Mouse (Mus musculus) stomach, embryonic 14.5 days (tissue): ENCODE data around the gene Celsr3. TPM values are rescaled to one million over a fixed set of nuclear protein-coding genes. Genes with fewer than 3 reads are reported as not detected.

ENCODE experiments used
- ATAC-seq: fragments of 200-750 bp; cut with Nextera tagmentation; 2 replicates; pipeline ENCODE4 v1.8.0; 2017; ENCODE audit warnings: low read depth, moderate TSS enrichment; ENCODE audit not compliant: insufficient number of reproducible peaks, insufficient read depth, low FRiP score
- H3K27ac ChIP-seq: fragments of 300-500 bp; sonication (generic); 2 replicates; pipeline ENCODE4 v1.5.1; 2014; ENCODE audit warnings: mild to moderate bottlenecking, low read length, moderate library complexity, mixed read lengths
- H3K27me3 ChIP-seq: fragments of 300-500 bp; sonication (generic); 2 replicates; pipeline ENCODE4 v1.6.1; 2014; ENCODE audit warnings: low read length, control low read depth, mixed read lengths; ENCODE audit not compliant: control insufficient read depth, insufficient read depth
- H3K36me3 ChIP-seq: fragments of 300-500 bp; sonication (generic); 2 replicates; pipeline ENCODE4 v1.6.1; 2014; ENCODE audit warnings: mild to moderate bottlenecking, control low read depth, low read length, moderate library complexity, mixed read lengths; ENCODE audit not compliant: control insufficient read depth, insufficient read depth
- H3K4me1 ChIP-seq: fragments of 300-500 bp; sonication (generic); 2 replicates; pipeline ENCODE4 v1.6.1; 2014; ENCODE audit warnings: low read length, control low read depth, mixed read lengths; ENCODE audit not compliant: control insufficient read depth, insufficient read depth
- H3K4me2 ChIP-seq: fragments of 300-500 bp; sonication (generic); replicated peaks from 2 replicates; pipeline ENCODE4 v1.6.1; 2014; ENCODE audit warnings: low read depth, low read length, control low read depth
- H3K4me3 ChIP-seq: fragments of 300-500 bp; sonication (generic); 2 replicates; pipeline ENCODE4 v1.5.1; 2014; ENCODE audit warnings: low read depth, low read length, control low read depth
- H3K9ac ChIP-seq: fragments of 300-500 bp; sonication (generic); replicated peaks from 2 replicates; pipeline ENCODE4 v1.6.1; 2014; ENCODE audit warnings: low read depth, mild to moderate bottlenecking, control low read depth, low read length, moderate library complexity, mixed read lengths
- H3K9me3 ChIP-seq: fragments of 300-500 bp; sonication (generic); 2 replicates; pipeline ENCODE4 v1.6.1; 2016; ENCODE audit warnings: low read depth, low read length, control low read depth; ENCODE audit not compliant: control insufficient read depth
- WGBS: fragments of 180-500 bp; shearing (Covaris S2); extraction: QIAGEN DNeasy Blood & Tissue Kit; methylation state at CpG from one replicate; pipeline ENCODE4 v1.1.7; 2014; 5-methylcytosine and 5-hydroxymethylcytosine counted together
- polyA plus RNA-seq: library from polyadenylated mRNA; unstranded; fragments of >200 nt; fragmentation: Nextera tagmentation; extraction: Ambion mirVana; gene quantifications from 2 replicates; pipeline ENCODE4 v1.2.1, GENCODE M21; 2014

The Celsr3 gene
- polyA plus RNA-seq, 1 experiment from 2014 or later, result 1.8 TPM

GRCm38 (mm10) chr9:108797477-108797876 lies 28.6 kb upstream of the Celsr3 start:
- Histone ChIP-seq H3K4me2 (no peak overlapping the region), H3K4me1 (peaks cover 18% of the 10 kb centered on the region; the same call in 1 of the 2 replicates), H3K27ac (no peak overlapping the region), H3K36me3 (peaks cover 45% of the 10 kb centered on the region), H3K9ac (no peak overlapping the region), H3K4me3 (no peak overlapping the region), H3K9me3 (no peaks in the 10 kb centered on the region), H3K27me3 (no peaks in the 10 kb centered on the region)
- WGBS, result 90% methylated on average over 7 of the region's 7 CpGs
- ATAC-seq, result no peak

GRCm38 (mm10) chr9:108798508-108799075 lies 27.5 kb upstream of the Celsr3 start:
- Histone ChIP-seq H3K27ac (no peak overlapping the region), H3K27me3 (no peaks in the 10 kb centered on the region), H3K9ac (no peak overlapping the region), H3K4me3 (no peak overlapping the region), H3K4me1 (peaks cover 18% of the 10 kb centered on the region; the same call in 1 of the 2 replicates), H3K36me3 (peaks cover 50% of the 10 kb centered on the region), H3K9me3 (no peaks in the 10 kb centered on the region), H3K4me2 (no peak overlapping the region)
- WGBS, result 80% methylated on average over 5 of the region's 5 CpGs
- no peak for ATAC-seq

GRCm38 (mm10) chr9:108799564-108799963 lies 26.6 kb upstream of the Celsr3 start:
- WGBS, result 81% methylated on average over 3 of the region's 3 CpGs
- Histone ChIP-seq H3K4me3 (no peak overlapping the region), H3K36me3 (peaks cover 55% of the 10 kb centered on the region), H3K27ac (no peak overlapping the region), H3K4me1 (peaks cover 15% of the 10 kb centered on the region; the same call in 1 of the 2 replicates), H3K9ac (no peak overlapping the region), H3K9me3 (no peaks in the 10 kb centered on the region), H3K4me2 (no peak overlapping the region), H3K27me3 (no peaks in the 10 kb centered on the region)
- ATAC-seq, result no peak

- Histone ChIP-seq H3K27ac (no peak overlapping the region), H3K36me3 (peaks cover 38% of the 10 kb centered on the region), H3K9ac (no peak overlapping the region), H3K4me1 (peaks cover 16% of the 10 kb centered on the region; the same call in 1 of the 2 replicates), H3K4me3 (no peak overlapping the region), H3K27me3 (no peaks in the 10 kb centered on the region), H3K9me3 (no peaks in the 10 kb centered on the region), H3K4me2 (no peak overlapping the region)
- no peak for ATAC-seq
- WGBS, result 82% methylated on average over 8 of the region's 8 CpGs
Measured at GRCm38 (mm10) chr9:108805768-108806167, 20.4 kb upstream of the Celsr3 start.

GRCm38 (mm10) chr9:108806379-108806778 lies 19.7 kb upstream of the Celsr3 start:
- no peaks in the 10 kb centered on the region for H3K9me3 ChIP-seq
- no peak for ATAC-seq
- peaks cover 33% of the 10 kb centered on the region for H3K36me3 ChIP-seq

GRCm38 (mm10) chr9:108806831-108807230 lies 19.3 kb upstream of the Celsr3 start:
- WGBS, result 88% methylated on average over 1 of the region's 1 CpGs
- H3K36me3 ChIP-seq, result peaks cover 31% of the 10 kb centered on the region

More at GRCm38 (mm10) chr9:108806379-108806778, 19.7 kb upstream of the Celsr3 start:
- Histone ChIP-seq H3K9ac (no peak overlapping the region), H3K27me3 (no peaks in the 10 kb centered on the region), H3K4me1 (peaks cover 16% of the 10 kb centered on the region; the same call in 1 of the 2 replicates), H3K4me2 (no peak overlapping the region), H3K27ac (no peak overlapping the region), H3K4me3 (no peak overlapping the region)

GRCm38 (mm10) chr9:108807674-108808073 lies 18.4 kb upstream of the Celsr3 start:
- 0 out of 2 replicates have a peak overlapping the region, but pooled peaks have one; percentile 84 for H3K4me2 ChIP-seq
- WGBS, result 54% methylated on average over 5 of the region's 5 CpGs

More at GRCm38 (mm10) chr9:108806831-108807230, 19.3 kb upstream of the Celsr3 start:
- no peak overlapping the region for H3K4me3 ChIP-seq
- H3K4me1 ChIP-seq, result peaks cover 16% of the 10 kb centered on the region; the same call in 1 of the 2 replicates
- H3K27me3 ChIP-seq, result no peaks in the 10 kb centered on the region
- H3K27ac ChIP-seq, result no peak overlapping the region
- no peak overlapping the region for H3K9ac ChIP-seq
- no peak overlapping the region for H3K4me2 ChIP-seq
- H3K9me3 ChIP-seq, result no peaks in the 10 kb centered on the region
- ATAC-seq, result no peak

GRCm38 (mm10) chr9:108808163-108808665 lies 17.9 kb upstream of the Celsr3 start, which contains the start of gene Nckipsd:
Gene Nckipsd (plus strand): TSS chr9:108808368.
- WGBS, result under 1% methylated on average over 50 of the region's 62 CpGs
- Histone ChIP-seq H3K4me3 (peak within 1 kb of the TSS; percentile 79), H3K4me1 (peaks cover 16% of the 10 kb centered on the region; the same call in 1 of the 2 replicates), H3K27me3 (no peaks in the 10 kb centered on the region), H3K4me2 (peak within 1 kb of the TSS; percentile 84), H3K9ac (peak within 1 kb of the TSS; percentile 73), H3K36me3 (peaks cover 23% of the 10 kb centered on the region), H3K27ac (no peak within 1 kb of the TSS), H3K9me3 (no peaks in the 10 kb centered on the region)
- peak; percentile 89 for ATAC-seq

More at GRCm38 (mm10) chr9:108807674-108808073, 18.4 kb upstream of the Celsr3 start:
- no peak; the same call in 1 of the 2 replicates for ATAC-seq
- H3K4me1 ChIP-seq, result peaks cover 16% of the 10 kb centered on the region; the same call in 1 of the 2 replicates
- H3K36me3 ChIP-seq, result peaks cover 26% of the 10 kb centered on the region
- no peak overlapping the region for H3K4me3 ChIP-seq
- H3K9me3 ChIP-seq, result no peaks in the 10 kb centered on the region
- H3K27ac ChIP-seq, result no peak overlapping the region
- no peaks in the 10 kb centered on the region for H3K27me3 ChIP-seq
- no peak overlapping the region for H3K9ac ChIP-seq
